Mouse (Mus musculus) spleen, embryonic (tissue): Measurements from ENCODE around the gene Plekhm3.
"Not testable (repeated sequence)": the region's sequence is repeated elsewhere in the genome, so short reads cannot be mapped to it uniquely, and the experiment has no call there.

Experiments
- CTCF ChIA-PET: fragments of 350-600 bp; sonication (Branson Sonifier 250); formaldehyde crosslinking; loops from one replicate; lab custom pipeline; 2022; lab: Charles Lee

Gene Plekhm3

DNA sequence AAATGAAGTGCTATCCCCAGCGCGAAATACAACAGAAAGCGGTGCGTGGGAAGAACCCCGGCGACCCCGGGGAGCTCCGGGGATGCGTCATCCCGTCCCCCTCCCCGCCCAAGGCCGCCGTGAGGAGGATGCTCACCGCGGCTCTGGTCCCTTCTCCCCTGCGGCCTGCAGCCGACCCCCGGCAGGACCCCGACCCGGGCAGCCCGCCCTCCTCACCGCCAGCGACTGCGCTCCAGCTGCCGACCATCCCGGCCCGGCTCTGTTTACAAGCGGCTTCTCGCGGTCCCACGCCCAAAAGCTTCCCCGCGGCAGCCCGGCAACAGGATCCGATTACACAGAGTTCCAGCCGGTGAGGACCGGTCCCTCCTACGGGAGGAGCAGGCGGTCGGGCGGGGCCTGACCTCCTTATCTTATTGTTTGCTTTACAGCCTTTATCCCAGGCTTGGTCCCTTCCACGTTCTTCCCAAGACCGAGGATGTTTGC, at the start of gene Plekhm3:
Gene Plekhm3, minus strand, starts transcription at position 346 of the 483 bp plus-strand sequence.
- CTCF ChIA-PET = no interaction called here

DNA sequence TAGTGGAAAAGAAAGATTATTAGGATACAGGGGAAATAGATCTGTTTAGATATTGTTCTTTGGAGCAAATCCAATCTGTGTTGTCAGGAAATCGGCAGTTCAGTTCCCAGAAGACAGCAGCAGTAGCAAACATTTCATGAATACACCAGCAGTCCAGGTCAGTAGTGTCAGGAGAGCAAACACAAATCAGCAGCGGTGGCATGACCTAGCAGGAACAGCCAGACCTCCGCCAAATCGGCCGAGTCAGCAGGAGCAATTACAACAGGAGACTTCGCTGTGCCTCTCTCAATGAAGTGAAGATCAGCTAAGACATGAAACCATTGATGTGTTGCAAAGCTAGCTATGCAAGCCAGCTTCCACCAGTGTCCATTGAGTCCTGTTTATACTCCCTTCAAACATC, 49.0 kb upstream of the Plekhm3 start:
- CTCF ChIA-PET = no interaction called here

GRCm38 (mm10) chr1:65004526-65004925, 47.9 kb upstream of the Plekhm3 start:
- CTCF ChIA-PET = interaction anchor here (0.6 kb wide), 1 partner anchor 10 kb away, joined by 3 read pairs; no protein-coding TSS in a partner anchor

DNA sequence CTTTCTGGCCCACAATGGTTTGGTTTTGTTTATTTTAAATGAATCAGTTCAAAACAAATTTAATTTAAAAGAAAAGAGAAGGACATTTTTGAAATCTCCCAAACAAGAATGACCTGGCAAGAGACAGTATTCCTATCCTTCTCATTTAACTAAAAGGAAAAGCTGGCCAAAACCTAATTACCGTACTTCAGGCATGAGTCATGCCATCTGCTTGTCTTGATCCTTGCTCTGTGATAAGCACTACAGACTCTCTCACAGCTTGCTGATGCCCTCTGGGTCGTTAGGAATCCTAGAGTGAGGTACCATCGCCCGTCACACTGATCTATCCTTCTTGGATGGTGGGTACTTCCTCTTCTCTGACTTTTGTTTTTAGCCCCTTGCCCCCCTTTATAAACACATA, 36.6 kb upstream of the Plekhm3 start:
- CTCF ChIA-PET = interaction anchor here (0.7 kb wide), 1 partner anchor 498 kb away, joined by 3 read pairs; no protein-coding TSS in a partner anchor

- CTCF ChIA-PET = no interaction called here
These were observed 31.6 kb upstream of the Plekhm3 start for GRCm38 (mm10) chr1:64988176-64988575.

DNA sequence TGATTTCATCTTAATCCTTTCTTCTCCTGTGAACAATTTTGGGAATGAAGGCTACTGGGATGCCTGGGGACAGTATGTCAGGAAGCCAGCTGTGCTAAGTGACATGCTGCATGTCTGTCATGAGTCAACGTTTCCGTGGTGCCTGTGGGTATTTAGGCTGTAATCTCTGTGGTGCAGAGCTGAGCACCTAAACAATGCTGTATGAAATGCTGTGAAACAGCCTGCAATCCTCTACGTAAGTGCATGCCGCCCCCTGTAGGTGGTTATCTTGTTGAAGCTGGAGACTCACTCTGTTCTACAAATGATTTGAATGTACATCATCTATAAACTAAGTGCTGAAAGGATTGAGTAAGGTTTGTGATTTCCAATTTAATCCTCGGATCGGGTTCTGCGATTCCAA, 29.5 kb upstream of the Plekhm3 start:
- CTCF ChIA-PET = interaction anchor here (0.6 to 1.0 kb wide), 2 partner anchors 182 to 332 kb away, joined by 3 read pairs; no protein-coding TSS in a partner anchor

DNA sequence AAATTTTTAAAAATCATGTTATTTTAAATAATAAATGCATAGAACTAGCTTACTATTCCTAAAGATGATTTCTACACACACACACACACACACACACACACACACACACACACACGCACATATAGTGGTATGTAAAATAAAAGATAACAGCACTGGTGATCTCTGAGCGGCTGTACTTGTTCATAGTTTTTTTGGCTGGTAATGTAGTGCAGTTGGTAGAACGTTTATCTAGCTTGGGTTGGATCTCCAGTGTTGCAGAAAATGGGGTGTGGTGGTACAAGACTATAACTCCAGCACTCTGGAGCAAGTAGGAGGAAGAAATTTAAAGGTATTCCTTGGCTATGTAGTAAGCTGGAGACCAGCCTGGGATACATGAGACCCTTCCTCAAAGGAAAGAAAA, 26.6 kb upstream of the Plekhm3 start:
- CTCF ChIA-PET = interaction anchor here (0.6 to 1.1 kb wide), 3 partner anchors 14 to 266 kb away, joined by 3 read pairs; no protein-coding TSS in a partner anchor

- CTCF ChIA-PET = interaction anchor here (0.5 to 1.2 kb wide), 2 partner anchors 35 to 304 kb away, joined by 3 to 4 read pairs; no protein-coding TSS in a partner anchor
These were observed 21.7 kb upstream of the Plekhm3 start for GRCm38 (mm10) chr1:64978321-64978799.

- CTCF ChIA-PET = no interaction called here
These were observed 18.7 kb upstream of the Plekhm3 start for GRCm38 (mm10) chr1:64975346-64975745.

- CTCF ChIA-PET = interaction anchor here (0.6 to 1.1 kb wide), 2 partner anchors 39 to 52 kb away, joined by 3 to 8 read pairs; no protein-coding TSS in a partner anchor
These were observed 14.1 kb upstream of the Plekhm3 start for GRCm38 (mm10) chr1:64970685-64971084.

GRCm38 (mm10) chr1:64957021-64957489, 431 bp upstream of the Plekhm3 start:
- CTCF ChIA-PET = no interaction called here

DNA sequence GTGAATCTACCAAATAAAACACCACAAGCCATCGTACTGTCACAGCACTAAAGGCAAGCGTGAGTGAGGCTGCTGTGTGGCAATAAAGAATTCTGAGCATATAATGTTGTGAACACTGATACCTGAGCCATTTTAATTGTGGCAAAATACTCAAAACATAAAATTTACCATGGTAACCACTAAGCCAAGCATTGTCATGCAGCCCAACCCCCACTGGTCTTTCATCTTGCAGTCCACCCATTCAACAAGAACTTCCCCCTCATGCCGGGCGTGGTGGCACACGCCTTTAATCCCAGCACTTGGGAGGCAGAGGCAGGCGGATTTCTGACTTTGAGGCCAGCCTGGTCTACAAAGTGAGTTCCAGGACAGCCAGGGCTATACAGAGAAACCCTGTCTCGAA, 1.8 kb downstream of the Plekhm3 start:
- CTCF ChIA-PET = not testable (repeated sequence)

GRCm38 (mm10) chr1:64950271-64950670, 6.4 kb downstream of the Plekhm3 start:
- CTCF ChIA-PET = no interaction called here

- CTCF ChIA-PET = no interaction called here
These were observed 7.2 kb downstream of the Plekhm3 start for GRCm38 (mm10) chr1:64949377-64949776.

DNA sequence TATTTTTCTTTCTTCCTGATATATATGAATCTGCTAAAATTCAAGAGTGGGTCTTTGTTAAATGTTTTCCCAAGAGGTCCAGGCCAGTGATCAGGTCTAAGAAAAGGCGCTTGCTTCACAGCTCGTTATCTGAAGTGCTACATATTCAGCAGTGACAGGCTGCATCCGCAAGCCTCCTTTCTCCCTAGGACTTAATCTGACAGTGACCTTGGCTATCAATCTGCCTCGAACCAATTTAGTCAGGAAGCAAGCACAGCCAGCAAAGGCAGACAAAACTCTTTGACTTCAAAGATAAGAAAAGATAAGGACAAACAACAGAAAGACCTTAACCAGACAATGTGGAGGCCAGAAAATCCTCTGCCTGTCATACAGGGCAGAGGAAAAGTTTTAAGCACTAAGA, 10.5 kb downstream of the Plekhm3 start:
- CTCF ChIA-PET = no interaction called here

DNA sequence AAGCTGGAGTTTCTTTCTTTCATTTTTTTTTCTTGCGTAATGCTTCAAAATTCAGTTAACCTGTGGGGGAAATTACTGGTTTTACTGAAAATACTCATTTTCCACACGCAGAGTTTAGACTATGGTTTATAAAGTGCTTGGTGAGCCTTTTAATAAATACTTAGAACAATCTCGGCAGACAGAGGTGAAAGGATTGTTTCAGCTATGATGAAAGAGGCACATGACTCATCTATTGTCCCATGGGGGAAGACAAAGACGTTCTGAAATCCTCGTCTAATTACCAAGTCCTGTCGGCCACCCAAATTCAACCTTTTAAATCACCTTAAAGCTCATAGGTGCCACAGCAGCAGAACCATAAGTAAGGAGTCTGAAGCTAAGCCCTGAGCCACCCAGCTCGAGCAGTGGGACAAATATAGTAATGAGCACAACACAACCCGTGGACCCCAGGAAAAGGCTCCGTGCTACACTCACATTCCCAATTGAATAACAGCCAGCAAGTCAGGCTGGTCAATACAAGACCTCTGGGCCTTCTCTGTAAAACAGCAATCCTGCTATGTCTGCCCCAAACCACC, 11.3 kb downstream of the Plekhm3 start:
- CTCF ChIA-PET = no interaction called here

DNA sequence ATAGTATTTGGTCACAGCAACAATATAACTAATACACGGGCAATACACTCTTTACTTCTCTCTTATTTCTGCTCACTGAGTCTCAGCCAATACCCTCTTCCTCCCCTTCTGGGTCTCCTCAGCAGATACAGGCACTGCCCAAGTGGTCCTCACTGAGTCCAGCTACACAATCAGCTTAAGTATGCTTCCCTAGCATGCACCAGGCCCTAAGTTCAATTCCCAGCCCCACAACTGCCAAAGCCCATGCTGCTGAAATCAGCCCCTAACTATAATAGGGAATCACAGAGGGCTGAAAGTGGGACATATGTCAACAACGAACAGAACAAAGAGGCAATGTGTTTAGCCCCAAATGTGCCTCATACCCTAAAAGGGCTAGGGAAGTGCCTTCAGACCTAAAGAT, 11.9 kb downstream of the Plekhm3 start:
- CTCF ChIA-PET = no interaction called here

GRCm38 (mm10) chr1:64942006-64942755, 14.4 kb downstream of the Plekhm3 start:
- CTCF ChIA-PET = no interaction called here

- CTCF ChIA-PET = no interaction called here
These were observed 17.7 kb downstream of the Plekhm3 start for GRCm38 (mm10) chr1:64938907-64939306.

DNA sequence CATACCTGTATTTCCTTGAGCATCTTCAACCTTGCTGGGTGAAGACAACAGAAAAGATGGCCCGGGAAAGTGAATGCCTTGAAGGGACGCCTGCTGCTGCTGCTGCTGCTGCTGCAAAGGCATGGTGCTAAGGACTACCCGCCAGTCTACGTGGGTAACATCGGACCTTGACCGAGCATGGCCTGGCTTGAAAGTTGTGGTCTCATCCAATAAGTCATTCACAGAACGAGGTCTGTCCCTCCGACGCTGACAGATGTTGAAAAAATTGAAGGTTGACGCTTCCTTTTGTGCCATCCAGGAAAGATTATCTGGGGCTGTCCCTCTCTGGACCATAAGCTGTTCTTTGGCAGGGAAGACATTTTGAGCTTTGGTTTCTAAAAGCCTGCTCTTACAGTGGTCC, 18.9 kb downstream of the Plekhm3 start:
- CTCF ChIA-PET = no interaction called here

GRCm38 (mm10) chr1:64932921-64933320, 23.7 kb downstream of the Plekhm3 start:
- CTCF ChIA-PET = interaction anchor here (0.5 kb wide), 1 partner anchor 68 kb away, joined by 3 read pairs; no protein-coding TSS in a partner anchor

GRCm38 (mm10) chr1:64930124-64930523, 26.5 kb downstream of the Plekhm3 start:
- CTCF ChIA-PET = no interaction called here
